Mouse (Mus musculus) neural tube, embryonic 10.5 days (tissue): ENCODE data around the gene Serpina7.

Experiments used
- DNase-seq: peaks from one replicate; pipeline ENCODE4 v3.0.0-alpha.2; 2017; ENCODE audit warnings: low spot score; ENCODE audit errors: extremely low spot score

Gene Serpina7

GRCm38 (mm10) chrX:139085077-139085476 is at the start of gene Serpina7:
Gene Serpina7, minus strand, starts transcription at chrX:139085236.
- DNase-seq, result no peak

- DNase-seq, result no peak
Observed at GRCm38 (mm10) chrX:139134031-139134430, 49.0 kb upstream of the Serpina7 start.

GRCm38 (mm10) chrX:139097197-139097596 is 12.2 kb upstream of the Serpina7 start:
- no peak for DNase-seq

- no peak for DNase-seq
Observed at GRCm38 (mm10) chrX:139085943-139086342, 907 bp upstream of the Serpina7 start, which contains the start of gene 4930513O06Rik. Gene 4930513O06Rik, plus strand, starts transcription at chrX:139086243.

GRCm38 (mm10) chrX:139078493-139078892 is 6.5 kb downstream of the Serpina7 start:
- DNase-seq, result no peak

- no peak for DNase-seq
Observed at GRCm38 (mm10) chrX:139064078-139064477, 21.0 kb downstream of the Serpina7 start.

- DNase-seq, result no peak
Observed at GRCm38 (mm10) chrX:139053149-139053548, 31.9 kb downstream of the Serpina7 start.

- no peak for DNase-seq
Observed at GRCm38 (mm10) chrX:139051976-139052375, 33.1 kb downstream of the Serpina7 start.

GRCm38 (mm10) chrX:139041148-139041547 is 43.9 kb downstream of the Serpina7 start:
- no peak for DNase-seq

- DNase-seq, result no peak
Observed at GRCm38 (mm10) chrX:139039314-139039713, 45.7 kb downstream of the Serpina7 start.

- no peak for DNase-seq
Observed at GRCm38 (mm10) chrX:139037666-139038065, 47.4 kb downstream of the Serpina7 start.
